Mouse (Mus musculus): ENCODE results near the gene Tcta. TPM values are rescaled to one million over a fixed set of nuclear protein-coding genes. Genes with fewer than 3 reads are reported as not detected.

Tcta gene
- total and polyA plus RNA-seq, 3 experiments = 3.4 to 7.0 TPM; not detected in 1

DNA sequence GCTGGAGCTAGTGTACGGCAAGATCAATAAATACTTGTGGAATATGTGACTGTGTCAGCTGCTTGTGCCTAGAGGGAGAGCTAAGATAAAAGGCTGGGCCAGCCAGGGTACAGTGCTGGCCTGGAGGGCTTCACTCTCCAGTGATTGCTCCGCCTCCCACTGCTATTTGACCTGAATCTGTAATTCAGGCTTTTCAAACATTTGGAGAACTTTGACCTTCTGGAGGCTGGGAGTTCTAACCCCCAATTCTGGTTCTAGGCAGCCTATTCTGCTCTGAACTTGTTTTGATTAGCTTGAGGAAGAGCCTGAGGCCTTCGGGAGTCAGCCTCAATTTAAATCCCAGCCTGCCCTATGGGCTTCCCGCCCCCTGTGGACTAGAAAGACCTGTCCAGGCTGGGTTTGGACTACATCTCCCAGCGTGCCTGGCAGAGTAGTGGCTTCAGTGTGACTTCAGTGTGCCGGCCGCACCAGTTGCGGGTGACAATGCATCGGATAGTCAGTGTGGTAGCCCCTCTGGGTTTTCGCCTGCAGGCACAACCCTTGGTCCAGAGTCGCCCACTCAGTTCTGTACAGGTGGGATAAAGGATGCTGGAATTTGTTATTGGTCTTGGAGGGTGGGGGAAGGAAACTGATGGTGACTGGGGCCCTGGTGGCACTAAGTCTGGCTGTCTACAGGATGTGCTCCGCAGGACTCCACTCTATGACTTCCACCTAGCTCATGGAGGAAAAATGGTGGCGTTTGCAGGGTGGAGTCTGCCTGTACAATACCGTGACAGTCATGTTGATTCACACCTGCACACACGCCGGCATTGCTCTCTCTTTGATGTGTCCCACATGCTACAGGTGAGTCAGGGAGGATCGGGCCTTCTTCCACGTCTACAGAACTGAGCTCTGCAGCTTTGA, 9.3 kb downstream of the Tcta start, which contains the start of gene Amt:
Gene Amt, plus strand, starts transcription at position 401 of the 903 bp plus-strand sequence.
- Histone ChIP-seq H3K9me3 (replicated peaks; ENCODE audit: insufficient read depth, low read length) (no peaks in the 10 kb centered on the region), H3K4me1 (ENCODE audit: control insufficient read depth in 1 of 2, insufficient read depth in 2 of 2, low read length in 2 of 2) (no peaks in the 10 kb centered on the region), H3K27me3 (ENCODE audit: control insufficient read depth in 1 of 2, insufficient read depth in 2 of 2, low read length in 2 of 2) (no peaks in the 10 kb centered on the region), H3K4me3 (ENCODE audit: control insufficient read depth in 1 of 2, insufficient read depth in 1 of 2, low read depth in 2 of 2, low read length in 2 of 2) (no peak within 1 kb of the TSS), H3K79me2 (ENCODE audit: control insufficient read depth, insufficient read depth, low read length, poor library complexity) (no peaks in the 10 kb centered on the region), H3K27ac (ENCODE audit: control insufficient read depth, low read depth, low read length) (no peak within 1 kb of the TSS), H3K36me3 (ENCODE audit: control insufficient read depth in 1 of 2, insufficient read depth in 2 of 2, low read length in 2 of 2) (no peaks in the 10 kb centered on the region), H3K9ac (ENCODE audit: control insufficient read depth, low read depth, low read length, poor library complexity, severe bottlenecking) (no peak within 1 kb of the TSS)
- no peak for DNase-seq (ENCODE audit: low read depth, low spot score)
- TF ChIP-seq MXI1 (IDR thresholded peaks at IDR 0.05; ENCODE audit: low read depth, low read length) = no peak
- TF ChIP-seq ZNF384 (IDR thresholded peaks at IDR 0.05; ENCODE audit: low read depth, low read length) = no peak
- TF ChIP-seq E2F4 (IDR thresholded peaks at IDR 0.05; ENCODE audit: borderline replicate concordance, low read depth, low read length) = no peak
- no peak for TF ChIP-seq CHD1 (IDR thresholded peaks at IDR 0.05; ENCODE audit: low read depth, low read length)
- TF ChIP-seq GABPA (IDR thresholded peaks at IDR 0.05; ENCODE audit: low read depth, low read length) = no peak
- TF ChIP-seq BHLHE40 (IDR thresholded peaks at IDR 0.05; ENCODE audit: borderline replicate concordance, low read depth, low read length) = no peak
- no peak for TF ChIP-seq JUND (IDR thresholded peaks at IDR 0.05; ENCODE audit: low read depth, low read length)
- TF ChIP-seq TBP (IDR thresholded peaks at IDR 0.05; ENCODE audit: low read depth, low read length) = no peak
- no peak for TF ChIP-seq MAFK (IDR thresholded peaks at IDR 0.05; ENCODE audit: borderline replicate concordance, low read depth, low read length)
- TF ChIP-seq ZKSCAN1 (IDR thresholded peaks at IDR 0.05; ENCODE audit: low read depth, low read length) = no peak
- no peak for TF ChIP-seq ETS1 (IDR thresholded peaks at IDR 0.05; ENCODE audit: low read depth, low read length)
- no peak for TF ChIP-seq KAT2A (conservative IDR thresholded peaks at IDR 0.05; ENCODE audit: low read depth, low read length)
- TF ChIP-seq CHD2 (IDR thresholded peaks at IDR 0.05; ENCODE audit: low read length) = no peak
- no peak for TF ChIP-seq POLR2AphosphoS2 (IDR thresholded peaks at IDR 0.05; ENCODE audit: low read length)
- no peak for TF ChIP-seq RCOR1 (IDR thresholded peaks at IDR 0.05; ENCODE audit: low read depth, low read length)
- TF ChIP-seq RAD21 (IDR thresholded peaks at IDR 0.05; ENCODE audit: low read depth, low read length) = no peak
- TF ChIP-seq MYC (IDR thresholded peaks at IDR 0.05; ENCODE audit: low read depth, low read length) = no peak
- no peak for TF ChIP-seq ELF1 (IDR thresholded peaks at IDR 0.05; ENCODE audit: low read depth, low read length)

- Histone ChIP-seq H3K27me3 (ENCODE audit: control insufficient read depth in 1 of 2, insufficient read depth in 2 of 2, low read length in 2 of 2) (no peaks in the 10 kb centered on the region), H3K36me3 (ENCODE audit: control insufficient read depth in 1 of 2, insufficient read depth in 2 of 2, low read length in 2 of 2) (peaks cover 0 to 3% of the 10 kb centered on the region in 2 experiments; a peak in 2 of 4 replicates), H3K79me2 (ENCODE audit: control insufficient read depth, insufficient read depth, low read length, poor library complexity) (no peaks in the 10 kb centered on the region), H3K4me1 (ENCODE audit: control insufficient read depth in 1 of 2, insufficient read depth in 2 of 2, low read length in 2 of 2) (peaks cover 0 to 3% of the 10 kb centered on the region in 2 experiments; a peak in 1 of 4 replicates), H3K27ac (ENCODE audit: control insufficient read depth, low read depth, low read length) (no peak overlapping the region), H3K9ac (ENCODE audit: control insufficient read depth, low read depth, low read length, poor library complexity, severe bottlenecking) (peak overlapping the region; percentile 44; the same call in 1 of the 2 replicates), H3K4me3 (ENCODE audit: control insufficient read depth in 1 of 2, insufficient read depth in 1 of 2, low read depth in 2 of 2, low read length in 2 of 2) (peak overlapping the region; percentile 59 to 74), H3K9me3 (replicated peaks; ENCODE audit: insufficient read depth, low read length) (no peaks in the 10 kb centered on the region)
- TF ChIP-seq ZMIZ1 (IDR thresholded peaks at IDR 0.05; ENCODE audit: low read depth, low read length) (no peak), ZKSCAN1 (IDR thresholded peaks at IDR 0.05; ENCODE audit: low read depth, low read length) (no peak), BHLHE40 (IDR thresholded peaks at IDR 0.05; ENCODE audit: borderline replicate concordance, low read depth, low read length) (no peak), MAFK (IDR thresholded peaks at IDR 0.05; ENCODE audit: borderline replicate concordance, low read depth, low read length) (no peak), UBTF (IDR thresholded peaks at IDR 0.05; ENCODE audit: borderline replicate concordance, insufficient read depth, low read depth, low read length) (no peak), SIN3A (IDR thresholded peaks at IDR 0.05; ENCODE audit: low read length) (no peak), E2F4 (IDR thresholded peaks at IDR 0.05; ENCODE audit: borderline replicate concordance, low read depth, low read length) (no peak), CTCF (IDR thresholded peaks at IDR 0.05 in 2 of 3, conservative IDR thresholded peaks at IDR 0.05 in 1 of 3; ENCODE audit: control insufficient read depth in 1 of 3, insufficient read depth in 1 of 3, low read depth in 2 of 3, low read length in 3 of 3, poor library complexity in 1 of 3, severe bottlenecking in 1 of 3) (no peak), ZC3H11A (IDR thresholded peaks at IDR 0.05; ENCODE audit: low read depth, low read length) (no peak), JUND (IDR thresholded peaks at IDR 0.05; ENCODE audit: low read depth, low read length) (no peak), MYB (IDR thresholded peaks at IDR 0.05; ENCODE audit: low read depth, low read length) (no peak), NELFE (IDR thresholded peaks at IDR 0.05; ENCODE audit: low read depth, low read length) (no peak), GATA1 (IDR thresholded peaks at IDR 0.05; ENCODE audit: low read depth, low read length) (no peak), SMC3 (IDR thresholded peaks at IDR 0.05; ENCODE audit: low read depth, low read length) (no peak), POLR2AphosphoS2 (IDR thresholded peaks at IDR 0.05; ENCODE audit: low read length) (no peak)
- no peak for DNase-seq (ENCODE audit: low read depth, low spot score)
These were observed 15.2 kb downstream of the Tcta start for GRCm38 (mm10) chr9:108290773-108291172.

Measured in MEL (cell line).